Mouse (Mus musculus) right cerebral cortex, postnatal 14 days (tissue): ENCODE data around the gene Dnaic1.

Source experiments
- DNase-seq: peaks from one replicate; pipeline ENCODE4 v3.0.0; 2022

The Dnaic1 gene

DNA sequence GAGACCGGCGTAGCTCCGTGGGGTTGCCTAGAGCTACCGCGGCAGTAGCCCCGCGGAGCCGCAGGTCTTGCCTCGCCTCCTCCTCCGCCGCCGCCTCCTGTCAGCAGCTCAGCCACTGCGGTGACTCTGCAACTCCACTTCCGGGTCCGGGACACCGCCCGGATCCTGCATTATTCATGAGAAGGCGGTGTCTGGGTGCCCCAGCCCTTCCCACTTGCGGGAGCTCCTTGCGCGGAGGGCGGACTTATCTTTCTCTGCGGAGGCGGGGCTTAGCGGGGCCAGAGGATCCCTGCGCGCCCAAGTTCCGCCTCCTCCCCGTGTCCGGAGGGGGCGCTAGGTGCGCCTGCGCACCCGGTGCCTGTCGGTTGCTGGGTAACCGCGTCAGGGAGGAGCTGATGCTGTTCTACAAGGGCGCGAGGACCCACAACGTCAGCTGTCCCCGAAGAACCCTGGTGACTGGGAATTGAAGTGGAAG lies at the start of gene Dnaic1, which contains the start of gene Fam219a:
Gene Dnaic1, plus strand, starts transcription at position 365 of the 475 bp plus-strand sequence.
Gene Fam219a, minus strand, starts transcription at position 128 of the 475 bp plus-strand sequence.
- DNase-seq = peak; percentile 98

- DNase-seq = no peak
Observed at GRCm38 (mm10) chr4:41520641-41521040, 48.9 kb upstream of the Dnaic1 start.

- DNase-seq = no peak
Observed at GRCm38 (mm10) chr4:41522136-41522535, 47.4 kb upstream of the Dnaic1 start.

DNA sequence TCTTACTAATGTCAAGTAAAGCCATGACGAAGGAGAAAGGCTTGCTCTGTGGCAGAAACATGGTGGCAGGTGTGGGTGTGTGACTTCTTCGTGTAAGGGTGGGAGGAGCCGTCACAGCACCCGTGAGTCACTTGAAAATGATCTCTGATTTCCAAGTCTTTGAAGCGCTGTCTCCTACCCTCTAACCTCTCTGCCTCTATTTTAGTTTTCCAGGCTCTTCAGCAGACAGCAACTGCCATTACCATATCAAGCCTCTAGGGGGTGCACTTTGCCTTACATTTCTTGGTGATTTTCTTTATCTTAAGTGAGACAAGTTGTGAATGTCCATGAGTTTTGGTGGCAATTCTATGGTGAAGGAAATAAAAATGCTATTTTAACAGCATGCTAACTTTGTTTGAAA lies 46.8 kb upstream of the Dnaic1 start:
- peak; percentile 45 for DNase-seq

GRCm38 (mm10) chr4:41523839-41524238 lies 45.7 kb upstream of the Dnaic1 start:
- DNase-seq = no peak

- no peak for DNase-seq
Observed at GRCm38 (mm10) chr4:41524829-41525228, 44.7 kb upstream of the Dnaic1 start.

DNA sequence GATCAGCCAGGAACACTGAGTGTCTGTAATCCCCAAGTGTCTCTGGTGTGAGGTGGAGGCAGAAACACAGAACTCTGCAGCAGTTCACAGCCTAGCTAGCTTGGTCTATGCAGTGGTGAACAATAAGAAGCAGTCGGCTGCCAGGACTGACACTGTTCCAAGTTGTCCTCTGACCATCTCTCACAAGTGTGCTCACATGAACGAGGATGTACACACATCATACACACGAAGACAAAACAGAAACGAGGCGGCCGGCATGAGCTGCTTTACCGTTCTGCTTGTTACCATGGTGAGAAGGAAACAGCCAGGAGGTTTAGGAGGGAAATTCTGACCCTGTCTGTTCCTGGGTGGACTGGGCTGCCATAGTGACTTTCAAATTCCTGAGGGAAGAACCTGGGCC lies 43.0 kb upstream of the Dnaic1 start:
- DNase-seq = no peak

DNA sequence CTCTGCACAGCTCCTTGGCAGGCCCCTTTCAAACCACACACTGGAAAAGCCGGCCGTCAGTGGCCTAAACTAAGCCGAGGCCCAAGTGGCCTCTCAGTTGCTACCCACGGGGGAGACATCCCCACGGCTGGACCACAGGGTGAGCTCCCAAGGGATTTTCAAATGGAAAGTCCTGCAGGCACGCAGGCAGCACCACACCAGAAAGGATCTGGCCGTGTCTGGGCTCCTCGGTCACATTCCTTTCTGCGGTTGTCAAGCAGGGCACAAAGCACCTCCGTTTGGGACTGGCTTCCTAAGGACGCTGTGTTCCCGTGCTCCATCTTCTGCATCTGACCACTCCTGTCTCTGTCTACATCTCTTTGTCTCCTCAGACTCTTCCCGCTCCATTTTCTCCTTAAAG lies 42.5 kb upstream of the Dnaic1 start:
- no peak for DNase-seq

- DNase-seq = no peak
Observed at GRCm38 (mm10) chr4:41527996-41528395, 41.6 kb upstream of the Dnaic1 start.

DNA sequence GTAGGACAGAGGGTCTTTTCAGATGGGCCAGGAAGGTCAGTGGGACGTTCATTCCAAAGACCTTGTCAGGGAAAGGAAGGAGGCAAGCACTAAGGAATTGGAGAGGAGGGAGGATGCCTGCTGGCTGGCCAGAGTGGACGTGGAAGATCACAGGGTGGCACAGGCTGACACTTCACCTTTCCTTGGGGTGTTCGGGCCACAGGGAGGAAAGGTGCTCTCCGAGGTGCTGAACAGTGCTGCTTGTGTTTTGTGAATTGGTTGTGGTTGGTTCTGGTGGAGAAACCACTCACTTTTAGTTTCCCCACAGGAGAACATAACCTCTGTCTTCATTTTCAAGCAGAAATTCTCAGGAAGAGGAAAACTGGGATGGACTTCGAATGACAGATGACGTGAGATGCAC lies 37.2 kb upstream of the Dnaic1 start:
- no peak for DNase-seq

GRCm38 (mm10) chr4:41534866-41535265 lies 34.7 kb upstream of the Dnaic1 start:
- no peak for DNase-seq

- DNase-seq = no peak
Observed at GRCm38 (mm10) chr4:41542136-41542535, 27.4 kb upstream of the Dnaic1 start.

GRCm38 (mm10) chr4:41545985-41546384 lies 23.6 kb upstream of the Dnaic1 start:
- no peak for DNase-seq

GRCm38 (mm10) chr4:41547086-41547485 lies 22.5 kb upstream of the Dnaic1 start:
- no peak for DNase-seq

- DNase-seq = peak; percentile 51
Observed at GRCm38 (mm10) chr4:41552529-41552928, 17.0 kb upstream of the Dnaic1 start.

DNA sequence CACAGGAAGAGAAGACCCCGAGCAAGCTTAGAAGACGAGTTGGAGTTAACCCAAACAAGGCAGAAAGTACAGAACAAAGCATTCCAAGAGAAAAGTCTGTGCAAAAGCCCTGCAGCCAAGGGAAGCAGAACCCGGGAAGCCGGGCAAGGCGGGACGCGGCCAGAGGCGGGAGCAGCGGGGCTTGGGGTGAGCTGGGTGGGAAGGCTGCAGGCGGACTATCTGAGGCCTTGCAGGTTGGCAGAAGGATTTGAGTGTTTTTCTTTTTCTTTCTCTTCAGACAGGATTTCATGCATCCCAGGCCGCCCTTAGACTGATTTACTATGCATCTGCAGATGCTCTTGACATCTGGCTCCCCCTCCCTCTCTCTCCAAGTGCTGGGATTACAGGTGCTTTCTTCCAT lies 16.5 kb upstream of the Dnaic1 start:
- DNase-seq = no peak

- DNase-seq = peak; percentile 34
Observed at GRCm38 (mm10) chr4:41554994-41555663, 14.4 kb upstream of the Dnaic1 start.

DNA sequence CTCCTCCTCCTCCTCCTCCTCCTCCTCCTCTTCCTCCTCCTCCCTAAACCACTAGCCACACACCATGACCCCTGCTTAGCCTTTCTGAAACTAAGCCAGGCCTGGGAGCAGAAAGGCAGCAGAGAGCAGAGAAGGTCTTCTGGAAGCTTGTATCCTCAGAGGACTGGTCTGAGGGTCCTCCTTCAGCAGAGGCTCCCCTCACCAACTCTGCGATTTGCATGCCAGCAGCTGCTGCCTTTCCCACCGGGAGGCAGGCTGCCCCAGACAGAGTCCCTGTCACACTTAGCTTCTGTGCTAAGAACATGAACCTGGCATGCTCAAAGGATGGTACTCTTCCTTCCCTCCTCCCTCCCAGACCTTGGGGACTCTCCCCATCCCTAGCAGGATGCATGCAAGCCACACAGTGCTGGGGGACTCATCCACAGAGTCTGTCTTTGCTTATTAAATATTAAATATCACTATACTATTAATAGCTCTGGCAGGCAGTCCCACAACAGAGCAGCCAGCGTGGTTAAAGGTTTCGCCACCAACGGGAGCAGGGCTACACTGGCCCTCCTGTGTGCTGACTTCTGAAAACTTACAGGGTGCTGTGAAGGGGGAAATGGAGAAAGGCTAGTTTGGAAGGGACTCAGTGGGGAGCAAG lies 13.1 kb upstream of the Dnaic1 start:
- no peak for DNase-seq

GRCm38 (mm10) chr4:41557092-41557491 lies 12.5 kb upstream of the Dnaic1 start:
- DNase-seq = no peak

DNA sequence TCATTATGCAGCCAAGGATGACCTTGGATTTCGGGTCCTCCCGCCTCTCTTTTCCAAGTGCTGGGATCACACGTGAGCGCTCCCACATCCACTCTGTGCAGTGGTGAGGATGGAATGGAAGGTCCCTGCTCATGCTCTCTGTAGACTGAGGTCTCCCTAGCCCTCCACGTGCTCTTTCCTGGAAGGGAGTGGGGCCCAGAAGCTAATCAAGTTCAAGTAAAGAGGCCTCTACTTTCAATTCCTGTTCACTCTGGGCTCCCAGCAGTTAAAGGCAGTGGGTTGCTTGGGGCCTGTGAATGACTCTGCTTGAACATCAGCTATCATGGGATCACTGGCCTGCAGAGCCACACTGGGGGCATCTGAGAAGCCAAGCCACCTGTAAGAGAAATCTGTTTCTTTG lies 6.3 kb upstream of the Dnaic1 start:
- DNase-seq = no peak

DNA sequence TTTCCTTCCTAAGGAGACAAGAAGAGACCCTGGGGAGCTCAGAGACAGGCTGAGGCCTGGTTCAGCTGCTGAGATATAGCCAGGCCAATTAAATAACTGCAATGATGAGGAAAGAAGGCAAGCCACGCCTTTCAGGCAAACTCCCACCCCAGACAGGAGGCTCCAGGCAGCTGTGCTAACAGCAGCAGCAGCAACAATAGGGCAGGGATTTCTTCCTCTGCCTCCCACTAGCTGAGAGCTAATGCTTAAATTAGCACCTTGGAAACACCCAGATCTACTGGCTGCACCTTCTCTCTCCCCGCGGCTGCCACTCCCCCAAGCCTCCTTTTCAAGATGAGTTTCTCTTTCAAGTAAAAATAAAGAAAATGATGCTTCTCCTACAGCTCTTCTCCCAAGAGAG lies 3.5 kb upstream of the Dnaic1 start:
- peak; percentile 15 for DNase-seq

DNA sequence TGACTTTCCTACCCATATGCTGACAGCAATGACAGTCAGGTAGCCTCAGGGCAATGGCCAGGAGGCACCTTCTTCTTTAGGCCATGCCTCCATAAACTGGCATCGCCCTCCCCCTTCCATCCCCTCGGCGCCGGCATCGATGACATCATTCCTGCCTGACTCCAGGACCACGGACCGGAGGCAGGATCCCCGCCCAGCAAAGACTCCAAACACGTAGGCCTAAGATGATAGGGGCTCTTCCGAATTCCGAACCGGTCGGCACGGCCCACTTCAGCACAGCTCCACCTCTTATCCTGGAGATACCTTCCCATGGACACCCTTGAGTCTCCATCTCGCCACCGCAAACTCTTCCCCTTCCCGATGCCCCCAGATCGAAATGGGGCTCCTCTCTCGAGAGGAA lies 1.3 kb upstream of the Dnaic1 start:
- peak; percentile 67 for DNase-seq

GRCm38 (mm10) chr4:41568682-41569410 lies 729 bp upstream of the Dnaic1 start:
- DNase-seq = peak; percentile 65

DNA sequence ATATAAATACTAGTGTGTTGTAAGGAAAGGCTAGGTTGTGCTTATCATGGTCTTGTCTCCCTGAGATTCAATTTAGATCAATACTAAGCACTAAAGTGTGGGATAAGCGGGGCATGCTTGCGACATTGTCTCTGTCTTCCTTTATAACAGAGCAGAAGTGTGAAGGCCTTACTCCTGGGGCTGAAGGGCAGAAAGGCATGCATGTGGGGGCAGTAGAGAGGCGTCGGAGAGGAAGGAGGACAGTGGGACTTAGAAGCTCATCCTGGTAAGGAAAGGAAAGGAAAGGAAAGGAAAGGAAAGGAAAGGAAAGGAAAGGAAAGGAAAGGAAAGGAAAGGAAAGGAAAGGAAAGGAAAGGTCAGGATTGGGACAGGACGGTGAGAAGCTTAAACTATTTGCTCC lies 1.9 kb downstream of the Dnaic1 start:
- DNase-seq = no peak
